Mouse (Mus musculus) T-cell, adult 2 months (primary cell): ENCODE data around the gene Rnf111.
"Not testable (repeated sequence)": the region's sequence is repeated elsewhere in the genome, so short reads cannot be mapped to it uniquely, and the experiment has no call there.

Source experiments
- DNase-seq: peaks from one replicate; pipeline ENCODE4 v3.0.0; 2022; ENCODE audit warnings: low spot score

Gene Rnf111

GRCm38 (mm10) chr9:70496990-70497389, 6.5 kb downstream of the Rnf111 start:
- DNase-seq, result no peak

DNA sequence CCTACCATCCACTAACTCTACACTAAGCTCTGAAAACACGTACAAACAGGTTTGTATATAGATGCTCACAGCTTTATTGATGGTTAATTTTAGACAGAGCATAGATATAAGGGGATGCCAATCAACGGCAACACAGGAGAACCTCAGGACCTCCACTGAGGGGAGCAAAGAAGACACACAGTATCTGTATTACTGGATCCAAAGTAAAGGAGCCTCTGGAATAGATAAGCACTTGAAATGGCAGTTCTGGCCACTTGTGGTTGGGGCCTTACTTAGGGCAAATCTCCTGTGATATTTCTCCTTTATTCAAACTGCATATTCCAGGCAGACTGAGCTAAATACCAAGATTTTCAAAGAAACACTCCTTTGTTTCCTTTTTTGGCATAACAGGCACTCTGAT, 10.5 kb downstream of the Rnf111 start:
- no peak for DNase-seq

DNA sequence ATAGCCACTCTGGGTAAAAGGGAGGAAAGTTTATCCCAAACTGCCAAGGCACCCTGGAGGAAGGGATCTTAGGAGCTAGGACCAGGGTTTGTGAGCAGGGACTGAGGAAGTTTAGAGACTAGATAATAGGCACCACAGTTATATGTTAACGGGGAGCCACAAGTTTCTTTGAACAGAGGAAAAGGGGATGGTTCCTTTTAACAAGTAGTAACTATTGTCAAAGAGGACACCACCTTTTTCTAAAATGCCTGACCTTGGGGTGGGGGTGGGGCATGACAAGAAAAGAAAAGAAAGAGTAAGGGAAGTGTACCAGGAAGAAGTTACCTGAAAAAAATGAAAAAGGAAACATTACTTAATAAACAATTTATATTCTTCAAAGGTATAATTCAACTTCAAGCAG, 12.3 kb downstream of the Rnf111 start:
- DNase-seq, result no peak

GRCm38 (mm10) chr9:70487401-70487800, 16.1 kb downstream of the Rnf111 start:
- no peak for DNase-seq

- DNase-seq, result no peak
These were observed 17.7 kb downstream of the Rnf111 start for GRCm38 (mm10) chr9:70485840-70486239.

DNA sequence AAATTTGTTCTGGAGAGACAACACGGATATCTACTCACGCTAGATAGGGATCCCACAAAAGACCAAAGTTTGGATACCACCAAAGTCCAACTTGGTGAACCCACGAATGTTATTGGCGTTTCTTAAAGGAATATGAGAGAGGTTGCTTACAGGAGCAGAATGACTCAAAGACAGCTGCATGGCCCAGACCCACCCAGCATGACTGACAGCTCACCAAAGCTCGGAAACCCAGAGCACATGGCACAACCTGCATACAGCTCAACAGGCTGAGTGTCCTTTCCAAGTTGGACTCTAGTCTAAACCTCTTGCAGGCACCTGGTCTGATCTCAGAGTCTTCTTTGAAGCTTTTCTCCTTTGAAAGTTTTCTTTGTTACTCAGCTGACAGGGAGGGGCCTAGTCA, 20.0 kb downstream of the Rnf111 start:
- DNase-seq, result no peak

- no peak for DNase-seq
These were observed 21.7 kb downstream of the Rnf111 start for GRCm38 (mm10) chr9:70481872-70482271.

DNA sequence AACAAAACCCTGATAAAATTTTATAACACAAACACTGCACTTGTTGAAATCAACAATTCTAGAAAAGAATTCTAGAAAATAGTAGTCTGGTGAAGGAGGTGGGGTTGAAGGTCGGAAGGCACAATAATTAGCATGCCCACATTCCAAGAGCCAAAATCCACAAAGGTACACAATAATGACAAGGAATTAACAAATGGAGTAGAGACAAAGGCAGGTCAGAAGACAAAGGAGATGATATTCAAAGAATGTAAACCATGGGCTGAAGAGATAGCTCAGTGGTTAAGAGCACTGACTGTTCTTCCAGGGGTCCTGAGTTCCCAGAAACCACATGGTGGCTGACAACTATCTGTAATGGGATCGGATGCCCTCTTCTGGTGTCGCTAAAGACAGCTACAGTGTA, 26.3 kb downstream of the Rnf111 start:
- DNase-seq, result no peak

GRCm38 (mm10) chr9:70475777-70476270, 27.7 kb downstream of the Rnf111 start:
- DNase-seq, result no peak

- DNase-seq, result no peak
These were observed 30.1 kb downstream of the Rnf111 start for GRCm38 (mm10) chr9:70473400-70473799.

DNA sequence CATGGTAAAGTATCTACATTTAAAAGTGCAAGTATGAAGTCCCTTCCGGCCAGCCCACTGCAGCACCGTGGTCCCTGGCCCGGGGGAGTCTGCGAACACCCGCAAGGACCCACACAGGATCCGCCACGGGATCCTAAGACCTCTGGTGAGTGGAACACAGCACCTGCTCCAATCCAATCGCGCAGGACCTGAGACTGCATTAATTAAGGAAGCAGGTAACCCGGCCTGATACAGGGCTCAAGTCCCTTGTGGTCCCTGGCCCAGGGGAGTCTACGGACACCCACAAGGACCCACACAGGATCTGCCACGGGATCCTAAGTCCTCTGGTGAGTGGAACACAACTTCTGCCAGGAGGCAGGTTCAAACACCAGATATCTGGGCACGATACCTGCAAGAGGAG, 40.4 kb downstream of the Rnf111 start:
- DNase-seq, result not testable (repeated sequence)

DNA sequence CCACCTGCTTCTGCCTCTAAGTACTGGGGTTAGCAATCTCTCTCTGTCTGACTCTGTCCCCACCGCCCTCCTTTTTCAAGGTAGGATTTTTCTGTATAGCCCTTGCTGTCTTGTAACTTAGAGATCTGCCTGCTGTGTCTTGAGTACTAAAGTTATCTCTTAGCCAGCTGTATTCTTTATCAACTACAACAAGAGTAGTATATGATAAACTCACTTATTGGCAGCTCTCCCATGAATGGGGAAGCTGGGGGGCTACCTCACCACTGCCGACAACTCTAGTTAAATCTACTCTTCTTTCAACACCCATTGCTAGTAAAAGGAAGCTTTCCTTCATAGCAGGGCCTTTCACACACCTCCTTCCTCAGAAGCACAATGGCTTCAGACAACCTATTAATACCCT, 51.2 kb downstream of the Rnf111 start:
- no peak for DNase-seq

GRCm38 (mm10) chr9:70449072-70449471, 54.5 kb downstream of the Rnf111 start:
- DNase-seq, result no peak

DNA sequence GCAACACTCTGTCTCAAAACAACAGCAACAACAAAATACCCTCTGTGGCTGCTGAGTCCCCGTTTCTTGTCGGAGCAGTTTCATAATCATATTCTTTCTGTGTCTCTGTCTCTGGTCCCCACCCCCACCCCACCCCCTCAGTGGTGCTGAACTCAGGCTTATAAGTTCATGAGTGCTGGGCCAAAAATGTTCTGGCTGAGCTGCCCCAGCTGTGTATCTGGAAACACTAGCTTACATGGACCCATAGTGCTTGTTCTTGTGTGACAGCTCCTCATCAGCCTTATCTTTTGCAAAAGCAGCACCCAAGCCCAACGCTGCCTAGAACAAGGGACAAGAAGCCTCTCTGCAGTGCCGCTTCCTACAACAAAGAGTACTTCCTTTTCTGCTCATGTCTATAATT, 63.6 kb downstream of the Rnf111 start:
- no peak for DNase-seq

GRCm38 (mm10) chr9:70422661-70423060, 80.9 kb downstream of the Rnf111 start:
- DNase-seq, result no peak

DNA sequence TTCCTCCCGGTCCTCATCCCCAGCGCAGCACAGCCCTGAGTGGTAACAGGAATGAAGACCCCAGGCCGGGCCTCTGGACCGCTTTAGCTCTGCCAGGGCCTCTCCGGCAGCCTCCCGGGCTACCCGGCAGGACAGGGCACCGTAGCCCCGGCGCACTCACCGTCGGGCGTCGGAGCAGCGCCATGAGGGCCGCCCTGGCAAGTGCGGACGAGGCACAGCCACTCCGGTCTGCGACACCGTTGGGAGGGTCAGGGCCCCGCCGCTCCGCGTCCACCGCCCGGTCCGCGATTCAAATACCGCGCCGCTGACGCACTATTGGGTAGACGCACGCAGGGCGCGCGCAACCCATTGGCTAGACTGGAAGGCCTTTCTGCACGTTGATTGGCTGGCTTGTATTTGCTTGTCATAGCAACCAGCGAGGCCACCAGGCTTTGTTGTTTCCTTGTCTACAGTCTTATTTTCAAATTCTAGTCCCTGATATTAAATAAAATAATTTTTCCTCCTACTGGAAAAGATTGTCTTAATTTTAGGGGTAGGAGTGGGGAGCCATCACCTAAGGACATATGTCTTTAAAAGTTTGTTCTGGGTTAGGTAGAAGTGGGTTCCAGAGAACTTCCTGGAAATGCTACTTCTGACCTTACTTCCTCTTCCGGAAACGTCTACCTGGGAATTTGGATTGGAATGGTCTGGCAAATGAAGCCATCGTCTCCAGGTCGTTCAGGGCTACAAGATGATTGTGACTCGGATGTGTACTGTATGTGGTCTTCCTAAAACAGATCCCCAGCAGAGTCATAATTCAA, 82.1 kb downstream of the Rnf111 start, which contains the start of gene Ccnb2:
TSS of gene Ccnb2 (minus strand) at position 291 of the 800 bp plus-strand sequence.
- peak; percentile 84 for DNase-seq

- peak; percentile 16 for DNase-seq
These were observed 87.1 kb downstream of the Rnf111 start for GRCm38 (mm10) chr9:70416412-70416811.

GRCm38 (mm10) chr9:70413038-70413437, 90.5 kb downstream of the Rnf111 start:
- DNase-seq, result no peak

GRCm38 (mm10) chr9:70410668-70411067, 92.9 kb downstream of the Rnf111 start:
- DNase-seq, result no peak

DNA sequence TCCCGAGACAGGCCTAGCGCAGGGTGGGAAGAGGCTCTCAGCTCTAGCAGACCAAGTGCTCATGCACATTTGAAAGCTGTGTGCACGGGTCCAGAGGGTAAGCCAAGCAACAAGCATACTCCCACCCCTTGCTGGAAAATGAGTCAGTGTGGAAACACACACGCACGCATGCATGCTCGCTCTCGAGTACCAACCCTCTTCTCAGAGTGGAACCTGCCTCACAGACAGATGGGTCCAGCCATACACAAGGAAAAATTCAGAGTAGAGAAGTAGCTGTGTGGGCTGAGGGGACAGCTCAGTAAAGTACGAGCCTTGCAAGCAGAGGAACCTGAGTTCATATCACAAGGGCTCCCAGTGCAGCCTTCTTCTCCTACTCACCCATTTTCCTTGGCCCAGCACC, 93.8 kb downstream of the Rnf111 start:
- no peak for DNase-seq

DNA sequence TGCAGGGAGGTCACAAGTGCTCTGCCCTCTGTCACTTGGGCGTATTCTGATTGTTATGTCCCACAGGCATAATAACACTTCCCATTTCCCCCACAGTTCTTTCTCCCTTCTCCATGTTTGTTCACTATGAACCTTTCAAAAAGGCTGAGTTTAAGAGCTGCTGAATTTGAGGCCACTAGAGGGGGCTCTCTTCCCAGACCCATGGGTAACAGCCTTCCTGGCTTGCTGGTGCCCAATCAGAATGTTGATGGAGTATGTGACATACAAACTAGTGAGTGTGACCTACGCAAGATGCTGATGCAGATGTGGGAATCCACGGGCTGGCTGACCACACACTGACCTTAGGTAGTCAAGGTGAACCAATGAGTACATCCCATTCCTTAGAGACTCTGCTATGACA, 94.7 kb downstream of the Rnf111 start:
- peak; percentile 5 for DNase-seq

GRCm38 (mm10) chr9:70406596-70406995, 96.9 kb downstream of the Rnf111 start:
- no peak for DNase-seq

DNA sequence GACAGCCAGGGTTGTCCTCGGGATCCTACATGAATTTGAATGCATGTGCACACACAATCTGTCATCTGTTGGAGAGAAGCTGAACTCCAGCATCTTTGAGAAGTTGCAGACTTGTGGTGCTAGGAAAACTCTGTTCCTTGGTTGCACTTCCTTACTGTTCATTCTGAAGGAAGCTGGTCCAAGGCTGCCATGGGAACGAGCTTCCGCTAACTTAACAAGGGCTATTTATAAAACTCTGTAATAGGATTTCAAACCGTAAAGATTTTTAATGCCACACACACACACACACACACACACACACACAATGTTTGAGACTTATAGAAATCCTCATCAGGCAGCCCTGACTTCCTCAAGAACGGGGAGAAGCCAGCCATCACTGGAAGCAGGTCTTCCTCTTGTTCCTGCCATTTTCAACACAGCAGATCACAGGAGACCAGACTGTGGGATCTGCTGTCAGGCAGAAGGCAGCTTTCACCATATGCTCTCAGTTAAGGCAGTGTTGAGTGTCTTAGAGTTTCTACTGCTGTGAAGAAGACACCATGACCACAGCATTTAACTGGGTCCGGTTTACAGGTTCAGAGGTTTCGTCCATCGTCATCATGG, 101.5 kb downstream of the Rnf111 start:
- no peak for DNase-seq

GRCm38 (mm10) chr9:70396083-70396482, 107.4 kb downstream of the Rnf111 start:
- no peak for DNase-seq
